Mouse (Mus musculus) lung, embryonic 15.5 days (tissue): Measurements from ENCODE around the gene Wfdc15b. TPM values are rescaled to one million over a fixed set of nuclear protein-coding genes. Genes with fewer than 3 reads are reported as not detected.

Source experiments
- ATAC-seq: fragments of 200-750 bp; cut with Nextera tagmentation; 2 replicates; pipeline ENCODE4 v1.8.0; 2017; ENCODE audit warnings: moderate number of reproducible peaks, borderline replicate concordance; ENCODE audit not compliant: low FRiP score, low TSS enrichment; ENCODE audit errors: extremely low read depth
- H3K27ac ChIP-seq: fragments of 300-500 bp; sonication (generic); 2 replicates; pipeline ENCODE4 v1.5.1; 2015; ENCODE audit warnings: moderate library complexity, mild to moderate bottlenecking, inconsistent platforms
- H3K27me3 ChIP-seq: fragments of 300-500 bp; sonication (generic); 2 replicates; pipeline ENCODE4 v1.6.1; 2015; ENCODE audit warnings: inconsistent platforms
- H3K36me3 ChIP-seq: fragments of 300-500 bp; sonication (generic); 2 replicates; pipeline ENCODE4 v1.6.1; 2015; ENCODE audit warnings: inconsistent platforms
- H3K4me1 ChIP-seq: fragments of 300-500 bp; sonication (generic); 2 replicates; pipeline ENCODE4 v1.6.1; 2015; ENCODE audit warnings: inconsistent platforms
- H3K4me2 ChIP-seq: fragments of 300-500 bp; sonication (generic); 2 replicates; pipeline ENCODE4 v1.6.1; 2015; ENCODE audit warnings: inconsistent platforms, mild to moderate bottlenecking, moderate library complexity
- H3K4me3 ChIP-seq: fragments of 300-500 bp; sonication (generic); 2 replicates; pipeline ENCODE4 v1.5.1; 2015; ENCODE audit warnings: mild to moderate bottlenecking, inconsistent platforms
- H3K9ac ChIP-seq: fragments of 300-500 bp; sonication (generic); 2 replicates; pipeline ENCODE4 v1.6.1; 2015; ENCODE audit warnings: inconsistent platforms
- H3K9me3 ChIP-seq: fragments of 300-500 bp; sonication (generic); 2 replicates; pipeline ENCODE4 v1.6.1; 2016; ENCODE audit warnings: inconsistent platforms
- WGBS: fragments of 180-500 bp; shearing (Covaris S2); methylation state at CpG from one replicate; pipeline ENCODE4 v1.1.7; 2015; 5-methylcytosine and 5-hydroxymethylcytosine counted together
- polyA plus RNA-seq: library from polyadenylated mRNA; unstranded; fragments of >200 nt; fragmentation: Nextera tagmentation; extraction: Ambion mirVana; gene quantifications from 2 replicates; pipeline ENCODE4 v1.2.1, GENCODE M21; 2015

Wfdc15b gene
- polyA plus RNA-seq, 1 experiment from 2014 or later, result 0.45 TPM

- peaks cover 35% of the 10 kb centered on the region for H3K27me3 ChIP-seq
- no peak overlapping the region for H3K4me3 ChIP-seq
- H3K9me3 ChIP-seq, result no peaks in the 10 kb centered on the region
- peaks cover 3% of the 10 kb centered on the region; the same call in 1 of the 2 replicates for H3K4me1 ChIP-seq
- no peak for ATAC-seq
- no peak overlapping the region for H3K9ac ChIP-seq
- no peaks in the 10 kb centered on the region for H3K36me3 ChIP-seq
- H3K4me2 ChIP-seq, result no peak overlapping the region
- WGBS, result 67% methylated on average over 3 of the region's 3 CpGs
- no peak overlapping the region for H3K27ac ChIP-seq
These were observed 45.6 kb downstream of the Wfdc15b start for GRCm38 (mm10) chr2:164175850-164176249.

- H3K4me2 ChIP-seq, result no peak overlapping the region
- H3K9me3 ChIP-seq, result no peaks in the 10 kb centered on the region
- 60% methylated on average over 8 of the region's 8 CpGs for WGBS
- peaks cover 7% of the 10 kb centered on the region; the same call in 1 of the 2 replicates for H3K4me1 ChIP-seq
- peaks cover 45% of the 10 kb centered on the region for H3K27me3 ChIP-seq
- no peak overlapping the region for H3K9ac ChIP-seq
- no peak overlapping the region for H3K4me3 ChIP-seq
- H3K36me3 ChIP-seq, result no peaks in the 10 kb centered on the region
- no peak overlapping the region for H3K27ac ChIP-seq
- ATAC-seq, result no peak
These were observed 46.6 kb downstream of the Wfdc15b start for GRCm38 (mm10) chr2:164174649-164175395.

GRCm38 (mm10) chr2:164173394-164173793 lies 48.1 kb downstream of the Wfdc15b start:
- H3K9ac ChIP-seq, result no peak overlapping the region
- no peak for ATAC-seq
- peaks cover 59% of the 10 kb centered on the region for H3K27me3 ChIP-seq
- peaks cover 10% of the 10 kb centered on the region for H3K4me1 ChIP-seq
- H3K4me2 ChIP-seq, result no peak overlapping the region
- no peak overlapping the region for H3K27ac ChIP-seq
- no peaks in the 10 kb centered on the region for H3K36me3 ChIP-seq
- 53% methylated on average over 3 of the region's 3 CpGs for WGBS
- H3K9me3 ChIP-seq, result no peaks in the 10 kb centered on the region
- no peak overlapping the region for H3K4me3 ChIP-seq

- H3K4me2 ChIP-seq, result peak within 1 kb of the TSS; percentile 51
- H3K27ac ChIP-seq, result no peak within 1 kb of the TSS
- H3K9me3 ChIP-seq, result no peaks in the 10 kb centered on the region
- no peak for ATAC-seq
- H3K4me1 ChIP-seq, result peaks cover 19% of the 10 kb centered on the region
- H3K4me3 ChIP-seq, result peak within 1 kb of the TSS; percentile 25
- H3K9ac ChIP-seq, result no peak within 1 kb of the TSS
- H3K36me3 ChIP-seq, result no peaks in the 10 kb centered on the region
- WGBS, result under 1% methylated on average over 23 of the region's 29 CpGs
- H3K27me3 ChIP-seq, result peaks cover 79% of the 10 kb centered on the region
These were observed 50.6 kb downstream of the Wfdc15b start, which contains the start of gene Kcns1 for GRCm38 (mm10) chr2:164170902-164171301. Gene Kcns1 (minus strand): TSS chr2:164171113.

GRCm38 (mm10) chr2:164170326-164170725 lies 51.1 kb downstream of the Wfdc15b start:
- Histone ChIP-seq H3K4me2 (no peak overlapping the region; the same call in 1 of the 2 replicates), H3K4me1 (peaks cover 19% of the 10 kb centered on the region), H3K9me3 (no peaks in the 10 kb centered on the region), H3K4me3 (no peak overlapping the region), H3K36me3 (no peaks in the 10 kb centered on the region), H3K27ac (no peak overlapping the region), H3K9ac (no peak overlapping the region), H3K27me3 (peaks cover 85% of the 10 kb centered on the region)
- WGBS, result 6% methylated on average over 11 of the region's 11 CpGs
- no peak for ATAC-seq

- Histone ChIP-seq H3K4me3 (peak overlapping the region; percentile 29), H3K4me1 (peaks cover 19% of the 10 kb centered on the region), H3K9me3 (no peaks in the 10 kb centered on the region), H3K27ac (no peak overlapping the region), H3K36me3 (no peaks in the 10 kb centered on the region), H3K9ac (no peak overlapping the region), H3K27me3 (peaks cover 80% of the 10 kb centered on the region), H3K4me2 (peak overlapping the region; percentile 60)
- ATAC-seq, result no peak
- WGBS, result 8% methylated on average over 42 of the region's 42 CpGs
These were observed 52.9 kb downstream of the Wfdc15b start for GRCm38 (mm10) chr2:164168571-164168946.

- Histone ChIP-seq H3K27ac (no peak overlapping the region), H3K4me1 (peaks cover 19% of the 10 kb centered on the region), H3K9me3 (no peaks in the 10 kb centered on the region), H3K4me3 (peak overlapping the region; percentile 29), H3K4me2 (peak overlapping the region; percentile 60), H3K36me3 (no peaks in the 10 kb centered on the region), H3K27me3 (peaks cover 75% of the 10 kb centered on the region), H3K9ac (no peak overlapping the region)
- 10% methylated on average over 90 of the region's 90 CpGs for WGBS
- peak; percentile 34; the same call in 1 of the 2 replicates for ATAC-seq
These were observed 53.5 kb downstream of the Wfdc15b start for GRCm38 (mm10) chr2:164167752-164168570.

GRCm38 (mm10) chr2:164164941-164165340 lies 56.5 kb downstream of the Wfdc15b start:
- H3K4me1 ChIP-seq, result peaks cover 12% of the 10 kb centered on the region
- no peak overlapping the region for H3K27ac ChIP-seq
- no peak overlapping the region for H3K4me2 ChIP-seq
- no peak overlapping the region for H3K9ac ChIP-seq
- H3K36me3 ChIP-seq, result no peaks in the 10 kb centered on the region
- no peaks in the 10 kb centered on the region for H3K9me3 ChIP-seq
- peaks cover 46% of the 10 kb centered on the region for H3K27me3 ChIP-seq
- no peak overlapping the region for H3K4me3 ChIP-seq
- no peak for ATAC-seq
- WGBS, result 88% methylated on average over 5 of the region's 5 CpGs

Other genes with a start within 250 kb of the Wfdc15b start
- 329 and 333 TPM in 2 replicates for gene Ywhab, start 226.7 kb downstream of the Wfdc15b start, polyA plus RNA-seq
- 1.2 TPM in 2 replicates for gene Pabpc1l, start 196.2 kb downstream of the Wfdc15b start, polyA plus RNA-seq
- 20.3 and 23.2 TPM in 2 replicates for gene Stk4, start 151.3 kb downstream of the Wfdc15b start, polyA plus RNA-seq
- gene Tomm34, start 150.5 kb downstream of the Wfdc15b start, polyA plus RNA-seq, result 52.3 and 53.0 TPM in 2 replicates
- gene Kcns1, start 50.5 kb downstream of the Wfdc15b start, polyA plus RNA-seq, result not detected in 2 replicates
- gene Wfdc5, start 38.9 kb downstream of the Wfdc15b start, polyA plus RNA-seq, result not detected in 2 replicates
- not detected in 2 replicates for gene Wfdc12, start 31.1 kb downstream of the Wfdc15b start, polyA plus RNA-seq
- gene Wfdc15a, start 21.5 kb downstream of the Wfdc15b start, polyA plus RNA-seq, result not detected in 2 replicates
- not detected in 2 replicates for gene Svs2, start 16.8 kb upstream of the Wfdc15b start, polyA plus RNA-seq
- gene Svs3b, start 35.0 kb upstream of the Wfdc15b start, polyA plus RNA-seq, result not detected in 2 replicates
- gene Svs4, start 56.8 kb upstream of the Wfdc15b start, polyA plus RNA-seq, result not detected in 2 replicates
- not detected in 2 replicates for gene Svs3a, start 67.6 kb upstream of the Wfdc15b start, polyA plus RNA-seq
- gene Svs6, start 95.1 kb upstream of the Wfdc15b start, polyA plus RNA-seq, result not detected in 2 replicates
- gene Svs5, start 111.1 kb upstream of the Wfdc15b start, polyA plus RNA-seq, result not detected in 2 replicates
- 1.4 and 1.6 TPM in 2 replicates for gene Slpi, start 167.4 kb upstream of the Wfdc15b start, polyA plus RNA-seq
- 9.4 and 10.7 TPM in 2 replicates for gene Rbpjl, start 181.5 kb upstream of the Wfdc15b start, polyA plus RNA-seq
- 41.3 and 42.7 TPM in 2 replicates for gene Matn4, start 183.5 kb upstream of the Wfdc15b start, polyA plus RNA-seq
- 161 and 178 TPM in 2 replicates for gene Sdc4, start 222.2 kb upstream of the Wfdc15b start, polyA plus RNA-seq
- 65.8 and 69.0 TPM in 2 replicates for gene Sys1, start 235.3 kb upstream of the Wfdc15b start, polyA plus RNA-seq
- 17.1 and 17.6 TPM in 2 replicates for gene Gm20458, start 239.3 kb upstream of the Wfdc15b start, polyA plus RNA-seq